Comparison of ENCODE assay signal across 12 mouse cellular contexts in the genomic region with DNA sequence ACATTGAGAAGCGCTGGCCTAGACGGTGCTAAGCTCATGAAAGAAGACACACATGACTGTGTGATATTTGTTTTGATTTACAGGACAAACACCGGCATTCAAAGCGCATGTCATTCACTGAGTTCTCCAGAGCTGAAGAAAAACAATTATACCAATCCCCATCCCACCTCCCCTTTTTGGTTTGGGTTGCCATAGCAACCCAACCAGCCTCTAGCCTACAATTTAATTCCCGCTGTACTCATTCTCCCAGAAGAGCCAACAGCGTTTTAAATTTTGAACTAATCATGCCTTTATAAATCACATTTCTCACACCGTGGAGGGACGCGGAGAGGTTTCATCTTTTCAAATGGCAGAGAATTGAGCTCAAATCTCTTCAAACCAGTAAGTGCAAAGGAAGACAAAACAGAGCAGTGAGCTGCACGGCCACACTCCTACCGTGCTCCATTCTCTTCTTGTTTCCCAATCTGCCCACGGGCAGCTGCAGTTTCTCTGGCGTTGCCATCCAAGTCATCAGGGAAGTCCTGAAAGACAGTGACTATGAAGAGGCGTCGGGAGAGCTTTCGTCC. TPM values are rescaled to one million over a fixed set of nuclear protein-coding genes. Genes with fewer than 3 reads are reported as not detected.
DNase-seq lines count a peak whose midpoint lies in the region; ATAC-seq and TF ChIP-seq lines count a peak whose summit lies in the region.
"Had no signal": no experiment of that assay in that cellular context is flagged by ENCODE, and none has a peak within 500 bp of the region (broad histone marks: within the 10 kb centered on the region; RNA-seq: fewer than 3 reads in every experiment).

No protein-coding gene starts in this region.

- no peaks in the 10 kb centered on the region for H3K36me3 ChIP-seq in forebrain, embryonic 13.5 days (ENCODE audit: poor library complexity, severe bottlenecking)
- no peaks in the 10 kb centered on the region for H3K36me3 ChIP-seq in neural tube, embryonic 14.5 days (ENCODE audit: control insufficient read depth, insufficient read depth, low read length)
- H3K36me3 ChIP-seq: heart, embryonic 13.5 days; limb, embryonic 10.5 days; stomach, embryonic 15.5 days had no signal

- no peak overlapping the region for H3K4me3 ChIP-seq in cortical plate, adult 2 months (ENCODE audit: insufficient read depth, low read length)
- H3K4me3 ChIP-seq in forebrain, embryonic 13.5 days: peak overlapping the region; percentile 29
- peak overlapping the region; percentile 15; the same call in 1 of the 2 replicates for H3K4me3 ChIP-seq in neural tube, embryonic 14.5 days (ENCODE audit: low read depth, low read length)
- H3K4me3 ChIP-seq: heart, embryonic 13.5 days; limb, embryonic 10.5 days; megakaryocyte, embryonic 14.5 days; stomach, embryonic 15.5 days had no signal

- peak; percentile 50 for DNase-seq in layer of hippocampus, adult 9-11 months
- no peak for DNase-seq in gastrocnemius, postnatal 25 days
- no peak for DNase-seq in cerebellum, adult 11-12 months

- peak overlapping the region; percentile 17; the same call in 1 of the 2 replicates for H3K9ac ChIP-seq in forebrain, embryonic 13.5 days
- no peak overlapping the region for H3K9ac ChIP-seq in neural tube, embryonic 14.5 days (replicated peaks; ENCODE audit: low read depth, low read length)
- H3K9ac ChIP-seq: heart, embryonic 13.5 days; stomach, embryonic 15.5 days had no signal

- H3K9me3 ChIP-seq in forebrain, embryonic 13.5 days (replicated peaks): no peaks in the 10 kb centered on the region
- H3K9me3 ChIP-seq in neural tube, embryonic 14.5 days (ENCODE audit: control insufficient read depth, low read length): no peaks in the 10 kb centered on the region
- H3K9me3 ChIP-seq: heart, embryonic 13.5 days; limb, embryonic 10.5 days; stomach, embryonic 15.5 days had no signal

- TF ChIP-seq CTCF in cortical plate, adult 2 months (IDR thresholded peaks at IDR 0.05; ENCODE audit: extremely low read depth, insufficient read depth, low read length): no peak

- no peak overlapping the region for H3K27ac ChIP-seq in cortical plate, adult 2 months (ENCODE audit: insufficient read depth, low read length)
- H3K27ac ChIP-seq in forebrain, embryonic 13.5 days: peak overlapping the region; percentile 77
- H3K27ac ChIP-seq in neural tube, embryonic 14.5 days (ENCODE audit: low read depth, low read length): peak overlapping the region; percentile 52
- H3K27ac ChIP-seq: heart, embryonic 13.5 days; limb, embryonic 10.5 days; stomach, embryonic 15.5 days had no signal

- WGBS in forebrain, embryonic 13.5 days: 6% methylated on average over 16 of the region's 16 CpGs
- WGBS in neural tube, embryonic 14.5 days: 16% methylated on average over 16 of the region's 16 CpGs

- peak overlapping the region; percentile 53 for H3K4me2 ChIP-seq in forebrain, embryonic 13.5 days
- peak overlapping the region; percentile 48 for H3K4me2 ChIP-seq in neural tube, embryonic 14.5 days (ENCODE audit: low read depth, low read length)
- H3K4me2 ChIP-seq: heart, embryonic 13.5 days; stomach, embryonic 15.5 days had no signal

- H3K4me1 ChIP-seq in cortical plate, adult 2 months (ENCODE audit: control insufficient read depth, insufficient read depth, low read length): peaks cover 2% of the 10 kb centered on the region; the same call in 1 of the 2 replicates
- H3K4me1 ChIP-seq in forebrain, embryonic 13.5 days: peaks cover 19% of the 10 kb centered on the region
- peaks cover 11% of the 10 kb centered on the region; the same call in 1 of the 2 replicates for H3K4me1 ChIP-seq in neural tube, embryonic 14.5 days (ENCODE audit: control insufficient read depth, insufficient read depth, low read length)
- H3K4me1 ChIP-seq: heart, embryonic 13.5 days; limb, embryonic 10.5 days; stomach, embryonic 15.5 days had no signal

- no peaks in the 10 kb centered on the region for H3K27me3 ChIP-seq in forebrain, embryonic 13.5 days
- H3K27me3 ChIP-seq in neural tube, embryonic 14.5 days (ENCODE audit: control insufficient read depth, insufficient read depth, low read length): no peaks in the 10 kb centered on the region
- H3K27me3 ChIP-seq: heart, embryonic 13.5 days; megakaryocyte, embryonic 14.5 days; stomach, embryonic 15.5 days had no signal

- peak; percentile 36; the same call in 1 of the 2 replicates for TF ChIP-seq POLR2A in cortical plate, adult 2 months (IDR thresholded peaks at IDR 0.05; ENCODE audit: extremely low read depth, insufficient read depth, low read length)

- ATAC-seq in forebrain, embryonic 13.5 days: peak; percentile 88
- ATAC-seq in neural tube, embryonic 14.5 days (ENCODE audit: low read depth): peak; percentile 81
- no peak for ATAC-seq in activated CD4-positive, CD25-positive, alpha-beta regulatory T cell, adult 4 months
- ATAC-seq in megakaryocyte-erythroid progenitor cell, adult 5-6 weeks (replicated peaks; ENCODE audit: low FRiP score, low TSS enrichment, poor library complexity, severe bottlenecking): no peak

RNA-seq across cellular contexts. Expression of gene Kbtbd6, which starts 6.5 kb away (rescaled TPM):
- polyA plus RNA-seq in cortical plate, adult 2 months (2012; rRNA removed): 0.83 and 0.86 TPM in 2 replicates
- polyA plus RNA-seq in forebrain, embryonic 13.5 days (2015; fragmentation: Nextera tagmentation; extraction: Ambion mirVana): 4.4 and 5.4 TPM in 2 replicates
- 0.87 and 1.5 TPM in 2 replicates for polyA plus RNA-seq in neural tube, embryonic 14.5 days (2014; fragmentation: Nextera tagmentation; extraction: Ambion mirVana)
- total RNA-seq in gastrocnemius, postnatal 25 days (2021): not detected
- under 1 TPM; 0.25 to 0.61 TPM for polyA plus RNA-seq in activated CD4-positive, CD25-positive, alpha-beta regulatory T cell, adult 4 months (2017; shearing (Covaris generic))
- total RNA-seq in megakaryocyte-erythroid progenitor cell, adult 5-6 weeks (2014; fragmentation: Nextera tagmentation): 3.3 and 4.0 TPM in 2 replicates
- total RNA-seq in megakaryocyte-erythroid progenitor cell, adult 5-6 weeks (2017): 4.4 and 5.1 TPM in 2 replicates

RNA-seq across cellular contexts. Expression of gene Kbtbd7, which starts 18.8 kb away (rescaled TPM):
- 17.1 and 17.2 TPM in 2 replicates for polyA plus RNA-seq in cortical plate, adult 2 months (2012; rRNA removed)
- polyA plus RNA-seq in forebrain, embryonic 13.5 days (2015; fragmentation: Nextera tagmentation; extraction: Ambion mirVana): 16.0 and 16.6 TPM in 2 replicates
- 23.6 and 26.2 TPM in 2 replicates for polyA plus RNA-seq in neural tube, embryonic 14.5 days (2014; fragmentation: Nextera tagmentation; extraction: Ambion mirVana)
- 1 to 10 TPM; 5.5 to 7.5 TPM for total RNA-seq in gastrocnemius, postnatal 25 days (2021)
- polyA plus RNA-seq in activated CD4-positive, CD25-positive, alpha-beta regulatory T cell, adult 4 months (2017; shearing (Covaris generic)): 1 to 10 TPM in 1 of 2 experiments, under 1 TPM in 1; 0.65 to 1.9 TPM
- 3.7 and 5.7 TPM in 2 replicates for total RNA-seq in megakaryocyte-erythroid progenitor cell, adult 5-6 weeks (2014; fragmentation: Nextera tagmentation)
- total RNA-seq in megakaryocyte-erythroid progenitor cell, adult 5-6 weeks (2017): 9.7 and 10.5 TPM in 2 replicates

RNA-seq across cellular contexts. Expression of gene Elf1, which starts 35.9 kb away (rescaled TPM):
- 4.3 and 4.5 TPM in 2 replicates for polyA plus RNA-seq in cortical plate, adult 2 months (2012; rRNA removed)
- 3.0 and 3.7 TPM in 2 replicates for polyA plus RNA-seq in forebrain, embryonic 13.5 days (2015; fragmentation: Nextera tagmentation; extraction: Ambion mirVana)
- polyA plus RNA-seq in neural tube, embryonic 14.5 days (2014; fragmentation: Nextera tagmentation; extraction: Ambion mirVana): 2.5 and 4.2 TPM in 2 replicates
- total RNA-seq in gastrocnemius, postnatal 25 days (2021): 1 to 10 TPM; 4.7 to 5.5 TPM
- polyA plus RNA-seq in activated CD4-positive, CD25-positive, alpha-beta regulatory T cell, adult 4 months (2017; shearing (Covaris generic)): 100 to 1,000 TPM; 122 to 145 TPM
- total RNA-seq in megakaryocyte-erythroid progenitor cell, adult 5-6 weeks (2014; fragmentation: Nextera tagmentation): 51.9 and 58.5 TPM in 2 replicates
- 111 and 178 TPM in 2 replicates for total RNA-seq in megakaryocyte-erythroid progenitor cell, adult 5-6 weeks (2017)

RNA-seq across cellular contexts. Expression of gene Wbp4, which starts 36.2 kb away (rescaled TPM):
- polyA plus RNA-seq in cortical plate, adult 2 months (2012; rRNA removed): 24.0 and 25.1 TPM in 2 replicates
- polyA plus RNA-seq in forebrain, embryonic 13.5 days (2015; fragmentation: Nextera tagmentation; extraction: Ambion mirVana): 48.8 and 51.4 TPM in 2 replicates
- 47.3 and 48.3 TPM in 2 replicates for polyA plus RNA-seq in neural tube, embryonic 14.5 days (2014; fragmentation: Nextera tagmentation; extraction: Ambion mirVana)
- total RNA-seq in gastrocnemius, postnatal 25 days (2021): 10 to 100 TPM; 20.0 to 21.2 TPM
- 10 to 100 TPM; 25.7 to 32.5 TPM for polyA plus RNA-seq in activated CD4-positive, CD25-positive, alpha-beta regulatory T cell, adult 4 months (2017; shearing (Covaris generic))
- 26.9 and 33.8 TPM in 2 replicates for total RNA-seq in megakaryocyte-erythroid progenitor cell, adult 5-6 weeks (2014; fragmentation: Nextera tagmentation)
- total RNA-seq in megakaryocyte-erythroid progenitor cell, adult 5-6 weeks (2017): 57.3 and 94.9 TPM in 2 replicates

RNA-seq across cellular contexts. Expression of gene Mtrf1, which starts 47.6 kb away (rescaled TPM):
- 7.4 and 7.6 TPM in 2 replicates for polyA plus RNA-seq in cortical plate, adult 2 months (2012; rRNA removed)
- polyA plus RNA-seq in forebrain, embryonic 13.5 days (2015; fragmentation: Nextera tagmentation; extraction: Ambion mirVana): 9.8 and 11.3 TPM in 2 replicates
- 11.6 and 12.9 TPM in 2 replicates for polyA plus RNA-seq in neural tube, embryonic 14.5 days (2014; fragmentation: Nextera tagmentation; extraction: Ambion mirVana)
- 1 to 10 TPM; 6.5 to 7.3 TPM for total RNA-seq in gastrocnemius, postnatal 25 days (2021)
- polyA plus RNA-seq in activated CD4-positive, CD25-positive, alpha-beta regulatory T cell, adult 4 months (2017; shearing (Covaris generic)): 1 to 10 TPM; 6.2 to 7.5 TPM
- total RNA-seq in megakaryocyte-erythroid progenitor cell, adult 5-6 weeks (2014; fragmentation: Nextera tagmentation): 6.4 and 7.3 TPM in 2 replicates
- total RNA-seq in megakaryocyte-erythroid progenitor cell, adult 5-6 weeks (2017): 14.6 and 16.8 TPM in 2 replicates

Comparison
In these comparisons a context has a peak if more than half of its experiments do, and no peak if none do; other contexts are left out.
1. ATAC-seq: peak in forebrain, embryonic 13.5 days (single experiment) and neural tube, embryonic 14.5 days (single experiment); none in activated CD4-positive, CD25-positive, alpha-beta regulatory T cell, adult 4 months (single experiment) and megakaryocyte-erythroid progenitor cell, adult 5-6 weeks (single experiment).
2. RNA of gene Elf1, which starts 35.9 kb away (polyA plus RNA-seq): 122 to 145 TPM in activated CD4-positive, CD25-positive, alpha-beta regulatory T cell, adult 4 months; 4.3 to 4.5 TPM in cortical plate, adult 2 months, 3.0 to 3.7 TPM in forebrain, embryonic 13.5 days and 2.5 to 4.2 TPM in neural tube, embryonic 14.5 days; every median in the first group is over 10 times any median in the second.